Mouse (Mus musculus) intestine, postnatal 0 days (tissue): ENCODE data around the gene Uimc1. TPM values are rescaled to one million over a fixed set of nuclear protein-coding genes. Genes with fewer than 3 reads are reported as not detected.

Experiments used
- ATAC-seq: fragments of 200-750 bp; cut with Nextera tagmentation; 2 replicates; pipeline ENCODE4 v1.8.0; 2017; ENCODE audit warnings: mild to moderate bottlenecking, moderate TSS enrichment, moderate library complexity
- H3K27ac ChIP-seq: fragments of 300-500 bp; sonication (generic); 2 replicates; pipeline ENCODE4 v1.5.1; 2014; ENCODE audit warnings: mild to moderate bottlenecking, low read depth, low read length, moderate library complexity
- H3K27me3 ChIP-seq: fragments of 300-500 bp; sonication (generic); replicated peaks from 2 replicates; pipeline ENCODE4 v1.6.1; 2014; ENCODE audit warnings: low read length, mixed read lengths; ENCODE audit not compliant: control insufficient read depth, insufficient read depth
- H3K36me3 ChIP-seq: fragments of 300-500 bp; sonication (generic); 2 replicates; pipeline ENCODE4 v1.6.1; 2014; ENCODE audit warnings: mild to moderate bottlenecking, moderate library complexity; ENCODE audit not compliant: control insufficient read depth, insufficient read depth
- H3K4me1 ChIP-seq: fragments of 300-500 bp; sonication (generic); replicated peaks from 2 replicates; pipeline ENCODE4 v1.6.1; 2014; ENCODE audit warnings: antibody characterized with exemption, low read length, mixed read lengths; ENCODE audit not compliant: control insufficient read depth, insufficient read depth
- H3K4me2 ChIP-seq: fragments of 300-500 bp; sonication (generic); replicated peaks from 2 replicates; pipeline ENCODE4 v1.6.1; 2014; ENCODE audit warnings: low read depth, mild to moderate bottlenecking, moderate library complexity
- H3K4me3 ChIP-seq: fragments of 300-500 bp; sonication (generic); 2 replicates; pipeline ENCODE4 v1.5.1; 2014; ENCODE audit warnings: low read depth, low read length
- H3K9ac ChIP-seq: fragments of 300-500 bp; sonication (generic); 2 replicates; pipeline ENCODE4 v1.6.1; 2014; ENCODE audit warnings: mild to moderate bottlenecking, low read depth, low read length
- H3K9me3 ChIP-seq: fragments of 300-500 bp; sonication (generic); 2 replicates; pipeline ENCODE4 v1.6.1; 2016; ENCODE audit warnings: mixed run types; ENCODE audit not compliant: control insufficient read depth
- CTCF ChIP-seq: sonication (generic); IDR thresholded peaks from 2 replicates; pipeline ENCODE4 v1.5.1; 2016; ENCODE audit warnings: low read depth, mild to moderate bottlenecking, control low read depth, antibody characterized with exemption, moderate library complexity
- WGBS: fragments of 180-500 bp; shearing (Covaris S2); extraction: QIAGEN DNeasy Blood & Tissue Kit; methylation state at CpG from one replicate; pipeline ENCODE4 v1.1.7; 2014; 5-methylcytosine and 5-hydroxymethylcytosine counted together
- polyA plus RNA-seq: library from polyadenylated mRNA; unstranded; fragments of >200 nt; fragmentation: Nextera tagmentation; extraction: Ambion mirVana; gene quantifications from 2 replicates; pipeline ENCODE4 v1.2.1, GENCODE M21; 2015

Gene Uimc1
- polyA plus RNA-seq, 1 experiment from 2014 or later = 14.1 TPM

- no peak overlapping the region for H3K9ac ChIP-seq
- no peak for ATAC-seq
- H3K27me3 ChIP-seq = no peaks in the 10 kb centered on the region
- no peak overlapping the region for H3K4me3 ChIP-seq
- 0 out of 2 replicates have a peak, but pooled peaks cover 5% of the 10 kb centered on the region for H3K36me3 ChIP-seq
- H3K4me2 ChIP-seq = no peak overlapping the region
- H3K9me3 ChIP-seq = no peaks in the 10 kb centered on the region
- TF ChIP-seq CTCF = no peak
- 75% methylated on average over 8 of the region's 8 CpGs for WGBS
- H3K4me1 ChIP-seq = peaks cover 7% of the 10 kb centered on the region; the same call in 1 of the 2 replicates
- H3K27ac ChIP-seq = no peak overlapping the region
Observed at GRCm38 (mm10) chr13:55107694-55108093, 7.6 kb upstream of the Uimc1 start.

GRCm38 (mm10) chr13:55107116-55107515 is 7.0 kb upstream of the Uimc1 start:
- ATAC-seq = no peak
- Histone ChIP-seq H3K4me3 (no peak overlapping the region), H3K9me3 (no peaks in the 10 kb centered on the region), H3K4me1 (peaks cover 7% of the 10 kb centered on the region; the same call in 1 of the 2 replicates), H3K9ac (no peak overlapping the region), H3K27ac (no peak overlapping the region), H3K36me3 (0 out of 2 replicates have a peak, but pooled peaks cover 5% of the 10 kb centered on the region), H3K4me2 (no peak overlapping the region), H3K27me3 (no peaks in the 10 kb centered on the region)
- WGBS = 88% methylated on average over 4 of the region's 4 CpGs
- no peak for TF ChIP-seq CTCF

GRCm38 (mm10) chr13:55105953-55106691 is 6.0 kb upstream of the Uimc1 start:
- no peak for ATAC-seq
- H3K27ac ChIP-seq = no peak overlapping the region
- H3K9ac ChIP-seq = peak overlapping the region; percentile 73
- peak overlapping the region; percentile 95 for H3K4me3 ChIP-seq
- H3K4me1 ChIP-seq = peaks cover 7% of the 10 kb centered on the region; the same call in 1 of the 2 replicates
- H3K4me2 ChIP-seq = peak overlapping the region; percentile 86
- no peaks in the 10 kb centered on the region for H3K27me3 ChIP-seq
- no peaks in the 10 kb centered on the region for H3K9me3 ChIP-seq
- no peak for TF ChIP-seq CTCF
- 0 out of 2 replicates have a peak, but pooled peaks cover 5% of the 10 kb centered on the region for H3K36me3 ChIP-seq
- 16% methylated on average over 8 of the region's 8 CpGs for WGBS

- peak; percentile 63 for TF ChIP-seq CTCF
- Histone ChIP-seq H3K4me2 (peak within 1 kb of the TSS; percentile 86), H3K27ac (peak within 1 kb of the TSS; percentile 74), H3K9me3 (no peaks in the 10 kb centered on the region), H3K4me1 (peaks cover 7% of the 10 kb centered on the region; the same call in 1 of the 2 replicates), H3K9ac (peak within 1 kb of the TSS; percentile 73), H3K36me3 (0 out of 2 replicates have a peak, but pooled peaks cover 5% of the 10 kb centered on the region), H3K4me3 (peak within 1 kb of the TSS; percentile 95), H3K27me3 (no peaks in the 10 kb centered on the region)
- under 1% methylated on average over 66 of the region's 66 CpGs for WGBS
- ATAC-seq = peak; percentile 89
Observed at GRCm38 (mm10) chr13:55105045-55105952, 5.2 kb upstream of the Uimc1 start, which contains the start of gene Zfp346. TSS of gene Zfp346 (plus strand) at chr13:55105311.

GRCm38 (mm10) chr13:55103351-55103750 is 3.3 kb upstream of the Uimc1 start:
- no peak for ATAC-seq
- no peak overlapping the region for H3K4me3 ChIP-seq
- TF ChIP-seq CTCF = no peak
- H3K27ac ChIP-seq = no peak overlapping the region
- no peaks in the 10 kb centered on the region for H3K9me3 ChIP-seq
- WGBS = 37% methylated on average over 2 of the region's 2 CpGs
- 0 out of 2 replicates have a peak, but pooled peaks cover 5% of the 10 kb centered on the region for H3K36me3 ChIP-seq
- no peaks in the 10 kb centered on the region for H3K27me3 ChIP-seq
- H3K4me2 ChIP-seq = no peak overlapping the region
- H3K9ac ChIP-seq = no peak overlapping the region
- H3K4me1 ChIP-seq = peaks cover 7% of the 10 kb centered on the region

GRCm38 (mm10) chr13:55102366-55102765 is 2.3 kb upstream of the Uimc1 start:
- H3K27me3 ChIP-seq = no peaks in the 10 kb centered on the region
- TF ChIP-seq CTCF = no peak
- ATAC-seq = no peak
- H3K4me3 ChIP-seq = no peak overlapping the region
- 95% methylated on average over 3 of the region's 3 CpGs for WGBS
- no peak overlapping the region for H3K9ac ChIP-seq
- peaks cover 7% of the 10 kb centered on the region for H3K4me1 ChIP-seq
- no peak overlapping the region for H3K4me2 ChIP-seq
- no peaks in the 10 kb centered on the region for H3K36me3 ChIP-seq
- H3K9me3 ChIP-seq = no peaks in the 10 kb centered on the region
- no peak overlapping the region for H3K27ac ChIP-seq
